Mouse (Mus musculus) cerebellum, postnatal 10 days (tissue): Measurements from ENCODE around the gene Arid5b.
"Not testable (repeated sequence)": the region's sequence is repeated elsewhere in the genome, so short reads cannot be mapped to it uniquely, and the experiment has no call there.

Experiments used
- DNase-seq, 2 experiments: peaks; one replicate each; pipeline ENCODE4 v3.0.0; 2021; ENCODE audit warnings: mixed read lengths in 2 of 2

Gene Arid5b

DNA sequence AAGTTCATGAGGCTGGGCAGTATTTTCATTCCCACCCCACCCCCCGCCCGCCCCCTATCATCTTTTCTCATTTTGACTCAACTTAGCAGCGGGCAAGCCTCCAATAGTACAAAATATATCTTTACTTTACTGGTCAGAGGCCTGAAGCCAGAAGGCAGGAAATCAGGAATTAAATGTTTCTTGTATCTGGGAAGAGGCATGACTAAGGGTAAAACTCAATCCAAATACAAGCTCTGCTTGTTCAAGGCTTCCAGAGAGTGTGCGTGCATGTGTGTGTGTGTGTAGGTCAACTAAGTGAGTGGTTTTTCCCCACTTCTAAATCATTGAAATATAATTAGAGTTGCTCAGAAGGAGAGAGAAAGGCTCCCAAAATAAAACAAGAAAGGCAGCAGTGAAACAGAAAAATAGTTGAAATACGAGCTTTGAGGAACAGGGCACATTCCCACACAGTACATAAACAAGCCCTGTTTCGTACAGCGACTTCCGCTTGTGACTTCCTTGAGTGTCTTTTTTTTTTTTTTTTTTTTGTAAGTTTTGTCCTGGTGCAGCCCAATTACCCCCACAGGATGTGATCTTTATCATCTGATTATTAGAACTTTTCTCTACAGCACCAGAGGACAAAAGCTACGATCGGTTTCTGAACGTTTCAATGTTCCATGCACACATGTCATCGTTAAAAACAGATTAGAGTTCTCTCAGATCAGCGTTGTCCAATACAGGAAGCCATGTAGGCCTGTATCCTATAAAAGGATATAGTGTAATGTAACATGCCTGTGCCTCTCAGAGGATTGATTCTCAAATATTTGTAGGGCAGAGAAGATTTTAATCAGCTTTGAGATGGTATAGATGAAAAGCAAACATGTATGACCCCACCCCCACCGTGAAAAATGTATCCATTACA lies 173.4 kb downstream of the Arid5b start:
- DNase-seq, result no peak

- DNase-seq, result no peak
These were observed 174.1 kb downstream of the Arid5b start for GRCm38 (mm10) chr10:68104481-68104880.

DNA sequence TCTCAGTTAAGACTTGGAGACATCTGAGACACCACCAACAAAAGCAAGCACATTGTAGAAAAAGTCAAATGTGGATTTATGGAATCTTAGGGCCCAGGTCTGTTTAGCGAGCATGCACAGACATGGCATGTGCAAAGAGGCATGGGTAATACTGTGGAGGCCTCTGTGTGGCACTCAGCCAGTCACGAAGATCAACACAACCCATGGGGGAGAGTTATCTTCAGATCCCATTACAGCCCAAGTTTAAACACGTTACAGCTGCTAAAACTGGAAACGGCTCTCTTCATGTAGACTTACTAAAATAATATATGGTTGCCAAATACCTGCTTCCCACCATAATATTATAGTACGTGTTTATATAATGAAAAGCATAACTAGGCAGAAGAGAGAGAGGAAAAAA lies 174.6 kb downstream of the Arid5b start:
- peak; percentile 54 to 66 for DNase-seq

DNA sequence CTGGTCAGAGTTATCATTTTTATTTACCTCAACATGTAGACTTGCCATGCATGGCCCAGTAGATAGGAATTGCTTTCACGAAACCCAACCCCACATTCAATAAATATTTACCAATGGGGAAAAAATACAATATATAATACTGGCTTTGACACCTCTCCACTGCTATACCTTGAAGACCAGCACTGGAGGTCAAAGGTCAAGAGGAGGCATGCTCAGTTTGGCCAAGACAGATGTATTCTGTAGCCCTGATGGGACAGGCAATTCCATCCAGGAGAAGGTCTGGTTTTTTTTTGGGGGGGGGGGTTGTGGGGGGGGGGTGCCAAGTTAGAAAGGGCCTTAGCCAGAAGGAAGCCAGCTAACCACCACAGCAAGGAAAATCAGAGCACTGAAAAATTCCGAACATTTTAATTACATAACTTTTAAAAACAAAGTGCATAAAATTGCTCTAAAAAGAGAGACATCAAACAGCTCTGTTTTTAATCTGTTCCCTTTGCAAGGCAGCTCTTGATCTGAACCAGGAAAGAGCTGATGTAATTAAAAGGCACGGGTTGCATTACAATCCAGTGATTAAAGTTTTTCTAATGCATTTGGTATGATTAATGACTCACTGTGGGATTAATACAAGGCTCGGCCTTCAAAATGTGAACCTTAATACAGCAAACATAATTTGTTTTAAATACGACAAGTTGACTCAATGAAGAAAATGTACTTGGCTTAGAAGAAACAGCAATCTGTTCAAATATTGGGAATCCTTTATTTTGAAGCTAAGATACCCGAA lies 175.3 kb downstream of the Arid5b start:
- no peak for DNase-seq

GRCm38 (mm10) chr10:68102566-68102965 lies 176.0 kb downstream of the Arid5b start:
- DNase-seq, result peak in 1 of 2 experiments; percentile 32

- DNase-seq, result no peak
These were observed 177.3 kb downstream of the Arid5b start for GRCm38 (mm10) chr10:68101251-68101650.

GRCm38 (mm10) chr10:68100506-68100905 lies 178.0 kb downstream of the Arid5b start:
- DNase-seq, result no peak

DNA sequence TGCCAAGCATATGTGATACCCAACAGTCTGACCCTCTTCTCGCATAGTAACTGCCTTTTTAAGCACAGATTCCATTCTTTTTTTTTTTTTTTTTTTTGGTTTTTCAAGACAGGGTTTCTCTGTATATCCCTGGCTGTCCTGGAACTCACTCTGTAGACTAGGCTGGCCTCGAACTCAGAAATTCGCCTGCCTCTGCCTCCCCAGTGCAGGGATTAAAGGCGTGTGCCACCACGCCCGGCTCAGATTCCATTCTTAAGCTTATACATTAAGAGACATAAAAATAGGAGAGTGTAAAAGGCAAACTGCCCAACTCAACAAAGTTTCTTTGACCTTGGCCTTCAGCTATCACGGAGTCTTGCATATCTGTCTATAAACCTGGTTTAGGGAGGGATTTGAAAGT lies 178.7 kb downstream of the Arid5b start:
- DNase-seq, result not testable (repeated sequence)

DNA sequence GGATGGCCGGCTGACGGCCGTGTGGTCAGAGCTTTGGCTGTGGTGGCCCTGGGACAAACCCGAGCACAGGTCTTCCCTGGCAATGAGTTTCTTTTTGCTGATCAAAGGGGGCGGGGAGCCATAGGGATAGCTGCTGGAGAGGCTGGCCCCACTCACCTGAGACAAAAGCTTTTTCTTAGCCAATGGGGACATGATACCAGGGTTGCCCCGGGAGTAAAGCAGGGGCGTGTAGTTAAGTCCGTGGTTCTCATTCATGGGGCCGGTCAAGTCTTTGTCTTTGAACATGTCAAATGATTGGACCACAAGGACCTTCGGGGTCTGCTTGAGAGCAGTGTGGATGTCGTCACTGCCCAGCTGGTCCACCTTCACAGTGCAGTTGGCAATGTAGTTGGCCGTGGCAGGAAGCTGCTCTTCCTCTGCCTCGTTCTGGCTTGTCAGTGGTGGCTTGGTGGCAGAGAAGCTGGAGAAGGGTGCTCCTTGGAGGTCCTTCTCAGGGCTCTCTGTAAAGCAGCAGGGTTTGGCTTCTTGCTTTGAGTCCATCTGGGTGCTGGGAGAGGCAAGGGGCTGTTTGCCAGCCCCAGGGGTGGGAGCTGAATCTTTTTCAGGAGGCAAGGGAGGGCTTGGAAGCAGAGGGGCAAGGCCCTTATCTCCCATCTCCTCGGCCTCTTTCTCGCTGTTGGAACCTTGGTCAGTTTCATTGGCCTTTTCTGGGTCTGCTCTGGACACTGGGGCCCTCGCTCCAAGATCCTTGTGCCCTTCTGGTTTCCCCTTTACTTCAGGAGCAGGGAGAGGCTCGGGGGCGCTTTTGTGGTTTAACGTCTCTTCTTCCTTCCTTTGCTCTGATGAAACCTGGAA lies 180.5 kb downstream of the Arid5b start:
- no peak for DNase-seq

DNA sequence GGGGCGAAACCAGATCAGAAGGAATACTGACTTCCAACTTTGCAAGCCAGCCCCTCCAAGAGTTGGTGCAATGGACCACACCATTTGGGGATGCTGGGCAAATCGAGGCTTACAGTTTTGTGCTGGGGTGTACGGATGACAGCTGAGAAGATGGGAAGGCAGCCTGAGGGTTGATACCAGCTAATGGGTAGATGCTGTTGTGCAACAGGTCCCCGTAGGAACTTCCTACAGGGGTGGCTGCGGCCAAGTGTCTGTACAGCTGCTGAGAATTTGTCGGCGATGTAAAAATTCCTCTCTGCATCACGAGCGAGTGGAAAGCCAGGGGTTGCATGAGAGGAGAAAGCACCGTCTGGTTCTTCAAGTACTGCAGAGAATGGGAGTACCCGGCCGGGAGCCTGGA lies 182.1 kb downstream of the Arid5b start:
- DNase-seq, result no peak

DNA sequence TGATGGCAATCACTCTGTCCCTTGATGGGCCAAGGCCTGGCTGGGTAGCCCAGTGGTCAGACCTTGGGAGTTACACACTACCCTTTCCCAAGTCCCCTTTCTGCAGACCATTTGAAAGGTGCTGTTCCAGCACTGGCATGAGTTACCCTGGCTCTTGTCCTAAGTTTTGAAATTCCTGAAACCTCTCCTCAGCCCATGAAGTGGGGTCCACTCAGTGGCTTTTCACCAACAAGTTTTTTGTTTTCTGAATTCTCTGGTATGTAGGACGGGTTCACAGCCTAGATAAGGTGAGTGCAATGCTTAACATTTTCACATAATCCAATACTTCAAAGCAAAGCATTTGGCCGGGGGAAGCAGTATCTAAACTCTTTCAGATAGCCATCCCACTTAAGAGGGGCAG lies 183.4 kb downstream of the Arid5b start:
- DNase-seq, result no peak

DNA sequence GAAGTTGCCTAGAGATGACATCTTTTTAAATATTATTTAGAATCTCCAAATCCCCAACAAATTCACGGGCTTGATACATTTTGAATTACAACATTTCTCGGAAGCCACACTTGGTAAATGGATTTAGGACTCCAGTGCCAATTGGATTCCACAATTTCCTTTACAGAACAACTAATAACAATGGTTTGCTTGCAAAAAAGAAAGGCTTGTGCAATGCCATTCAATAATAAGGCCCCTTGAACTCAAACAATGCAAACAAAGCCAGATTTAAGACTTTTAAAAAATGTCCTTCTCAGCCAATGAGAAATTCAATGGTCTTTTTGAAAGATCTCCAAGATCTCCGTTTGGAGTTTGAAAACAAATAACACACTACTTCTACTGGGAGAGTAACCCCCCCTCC lies 185.0 kb downstream of the Arid5b start:
- DNase-seq, result no peak

DNA sequence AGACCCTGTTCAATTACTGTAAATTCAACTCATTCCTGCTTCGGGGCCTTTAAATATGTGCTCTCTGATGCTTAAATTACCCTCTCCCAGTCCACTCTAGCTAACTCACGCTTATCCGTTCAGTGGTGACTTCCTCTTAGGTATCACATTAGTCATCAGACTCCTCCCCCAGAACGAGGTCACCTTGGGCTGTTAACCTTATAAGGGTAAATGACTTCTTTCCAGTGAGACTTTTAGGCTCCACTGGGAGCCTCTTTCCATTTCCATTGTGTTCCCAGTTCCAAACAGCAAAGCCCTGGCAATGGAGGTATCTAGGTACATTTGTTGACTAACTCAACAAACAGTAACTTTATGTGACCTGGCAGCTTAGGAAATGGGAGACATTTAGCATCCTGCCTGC lies 186.7 kb downstream of the Arid5b start:
- no peak for DNase-seq

- DNase-seq, result no peak
These were observed 187.5 kb downstream of the Arid5b start for GRCm38 (mm10) chr10:68091011-68091410.

GRCm38 (mm10) chr10:68090544-68090943 lies 188.0 kb downstream of the Arid5b start:
- DNase-seq, result no peak

DNA sequence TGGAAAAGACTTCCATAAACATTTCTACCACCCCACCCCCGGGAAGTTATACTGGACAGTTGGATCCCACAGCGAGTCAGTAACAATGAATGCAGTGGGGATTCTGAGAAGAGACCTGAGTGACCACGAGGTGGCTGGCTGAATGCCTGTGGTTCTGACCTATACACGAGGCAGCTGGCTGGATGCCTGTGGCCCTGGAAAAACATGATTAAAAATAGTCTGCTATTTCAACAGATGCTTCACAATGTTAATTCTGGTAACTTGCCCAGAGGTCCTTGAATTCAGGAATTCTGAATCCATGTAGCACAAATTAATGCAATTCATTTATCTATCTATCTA lies 188.4 kb downstream of the Arid5b start:
- peak; percentile 64 for DNase-seq

- DNase-seq, result peak; percentile 32 to 48
These were observed 188.9 kb downstream of the Arid5b start for GRCm38 (mm10) chr10:68089435-68090196.

DNA sequence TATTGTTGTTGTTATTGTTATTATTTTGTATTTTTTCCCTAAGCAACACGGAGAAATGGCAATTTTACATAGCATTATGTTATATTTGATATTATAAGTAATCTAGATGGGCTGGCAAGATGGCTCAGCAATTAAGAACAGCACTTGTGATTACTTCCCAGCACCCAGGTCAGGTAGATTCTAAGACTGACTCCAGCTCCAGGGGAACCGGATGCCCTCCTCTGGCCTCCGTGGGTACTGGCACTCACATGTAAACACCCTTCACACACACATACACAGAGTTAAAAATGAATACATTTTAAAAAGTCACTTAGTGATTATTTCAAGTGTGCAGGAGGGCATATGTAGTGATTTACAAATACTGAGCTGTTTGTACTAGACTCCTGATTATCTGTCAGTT lies 190.8 kb downstream of the Arid5b start:
- no peak for DNase-seq

- no peak for DNase-seq
These were observed 191.6 kb downstream of the Arid5b start for GRCm38 (mm10) chr10:68086973-68087372.

- DNase-seq, result no peak
These were observed 193.0 kb downstream of the Arid5b start for GRCm38 (mm10) chr10:68085574-68085973.

DNA sequence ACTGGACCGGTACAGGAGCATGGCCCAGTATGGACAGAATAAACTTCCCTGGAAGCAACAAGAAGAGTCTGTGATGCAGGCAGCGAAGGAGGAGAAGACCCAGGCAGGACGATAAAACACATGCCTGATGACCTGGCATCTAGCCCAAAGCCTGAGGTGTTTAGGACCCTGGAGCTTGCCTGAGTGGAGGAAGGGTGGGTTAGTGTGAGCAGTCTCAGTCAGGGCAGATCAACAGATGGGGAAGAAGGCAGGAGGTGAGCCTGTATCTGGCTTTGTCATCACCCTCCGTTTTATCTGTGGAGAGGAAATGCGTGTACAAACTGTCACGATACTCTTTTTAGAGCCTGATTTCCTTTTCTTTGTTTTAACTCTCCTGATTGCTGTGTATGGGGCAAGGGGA lies 196.8 kb downstream of the Arid5b start:
- DNase-seq, result peak; percentile 64 to 65
